Mouse (Mus musculus) telencephalon, adult 2 months (tissue): Measurements from ENCODE around the gene Dgkz.
A peak's percentile ranks its signal among the peaks of the same experiment; 100 is the strongest.

Experiments used
- DNase-seq: peaks from one replicate; pipeline ENCODE4 v3.0.0-alpha.2; 2011; ENCODE audit warnings: low read depth, low spot score

The Dgkz gene

GRCm38 (mm10) chr2:91934826-91935525 lies 40.7 kb downstream of the Dgkz start:
- DNase-seq: no peak

DNA sequence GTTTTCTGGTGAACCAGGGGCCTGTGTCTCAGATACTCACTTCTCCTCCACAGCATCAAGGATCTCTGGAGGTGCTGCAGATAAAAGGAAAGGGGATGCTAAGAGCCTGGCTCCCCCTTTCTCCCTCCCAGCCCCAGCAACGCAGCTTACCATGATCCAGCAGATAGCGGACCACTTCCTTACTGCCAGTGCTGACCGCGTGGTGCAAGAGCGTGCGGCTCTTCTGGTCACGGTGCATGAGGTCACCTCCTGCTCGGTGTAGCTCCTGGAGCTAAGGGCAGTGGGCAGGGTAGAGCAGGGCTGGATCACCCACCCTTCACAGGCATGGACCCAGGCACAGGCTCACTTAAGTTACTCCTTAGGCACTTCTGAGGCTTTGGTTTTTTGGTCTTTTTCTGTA lies 41.6 kb downstream of the Dgkz start:
- DNase-seq: no peak

GRCm38 (mm10) chr2:91933471-91933870 lies 42.2 kb downstream of the Dgkz start:
- DNase-seq: no peak

DNA sequence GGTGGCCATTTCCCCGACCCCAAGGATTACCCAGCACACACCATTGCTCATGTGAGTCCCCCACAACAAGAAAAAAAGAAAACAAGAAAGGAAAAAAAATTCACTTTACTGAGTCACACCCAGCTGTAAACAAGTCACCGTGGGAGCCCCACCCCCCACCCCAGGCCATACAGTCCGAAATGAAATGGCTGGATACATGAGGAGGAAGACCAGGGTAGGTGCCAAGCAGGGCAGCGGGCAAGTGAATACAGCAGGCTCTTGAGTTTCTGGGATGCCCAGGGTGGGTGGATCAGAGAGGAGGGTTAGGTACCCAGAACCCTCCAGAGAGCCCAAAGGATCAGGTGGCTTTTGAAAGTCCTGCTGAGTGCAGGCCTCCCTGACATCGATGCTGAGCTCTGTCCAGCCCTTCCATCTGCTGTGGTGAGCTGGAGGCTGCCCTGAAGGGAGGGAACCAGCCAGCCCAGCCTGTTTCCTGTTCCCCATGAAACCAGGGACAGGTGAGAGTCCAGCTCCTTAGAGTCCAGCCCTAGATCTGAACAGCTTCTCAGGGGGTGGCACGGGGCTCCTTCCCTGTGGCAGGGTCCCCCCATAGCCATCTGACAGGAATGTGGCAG lies 42.8 kb downstream of the Dgkz start:
- DNase-seq: no peak

DNA sequence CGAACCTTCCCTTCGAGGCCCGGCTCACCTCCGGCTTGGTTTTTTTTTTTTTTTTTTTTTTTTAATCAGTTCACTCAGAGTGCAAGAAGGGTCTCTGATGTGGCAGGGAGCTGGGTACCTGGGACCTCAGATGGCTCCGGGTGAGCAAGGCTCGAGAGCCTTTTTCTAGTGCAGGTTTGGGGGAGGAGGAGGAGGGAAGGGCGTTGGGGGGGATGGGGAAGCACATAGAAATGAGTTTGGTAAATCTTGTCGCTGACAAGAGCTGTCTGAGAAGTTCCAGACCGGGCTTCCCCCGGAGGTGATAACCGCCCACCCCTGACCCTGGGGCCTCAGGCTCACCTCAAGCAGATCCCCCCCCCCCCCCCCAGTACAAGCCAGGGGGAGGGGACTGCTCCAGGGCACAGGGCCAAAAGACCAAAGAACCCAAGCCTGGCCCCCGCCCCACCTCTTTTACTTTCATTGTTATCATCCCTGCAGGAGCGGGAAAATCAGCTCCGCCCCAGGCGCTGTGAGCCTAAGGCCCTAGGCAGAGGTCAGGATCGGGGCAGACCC lies 43.4 kb downstream of the Dgkz start, which contains the start of gene Mdk:
TSS of gene Mdk (minus strand) at position 138 of the 552 bp plus-strand sequence.
- DNase-seq: no peak

DNA sequence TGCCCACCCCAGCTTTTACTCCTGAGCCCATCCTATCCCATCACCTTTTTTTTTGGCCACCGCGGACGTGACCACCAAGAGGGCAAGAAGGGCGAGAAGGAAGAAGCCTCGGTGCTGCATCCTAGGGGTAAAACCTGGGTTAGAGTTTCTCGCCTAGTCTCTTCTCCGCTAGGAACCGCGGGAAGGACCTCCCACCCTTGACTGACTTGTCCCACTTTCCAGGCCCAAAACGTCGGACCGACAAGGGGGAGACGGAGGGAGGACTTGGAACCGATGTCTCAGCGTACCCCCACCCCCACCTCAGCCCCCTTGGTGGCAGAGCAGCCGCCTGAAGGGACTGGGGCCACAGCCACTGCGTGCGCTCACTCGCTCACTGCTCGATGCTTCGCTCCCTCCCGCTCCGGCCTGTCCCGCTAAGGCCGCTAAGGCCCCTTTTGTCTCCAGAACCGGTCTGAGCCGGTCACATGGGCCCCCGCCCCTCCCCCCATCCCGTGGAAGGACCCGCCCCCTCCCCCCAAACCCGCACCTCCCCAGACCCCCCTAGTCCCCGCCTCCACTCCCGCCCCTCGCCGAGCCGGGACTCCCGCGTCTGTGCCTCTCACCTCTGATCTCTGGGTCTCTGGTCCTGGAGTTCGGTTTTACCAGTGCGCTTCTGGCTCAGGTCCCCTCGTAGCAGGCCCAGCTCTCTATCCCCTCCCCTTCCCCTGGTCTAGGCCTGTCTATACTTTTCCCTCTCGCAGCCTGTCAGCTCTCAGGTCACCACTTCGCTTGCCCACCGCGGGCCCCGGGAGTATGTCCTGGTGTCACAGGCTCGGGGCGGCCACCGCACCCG lies 44.1 kb downstream of the Dgkz start:
- no peak for DNase-seq

DNA sequence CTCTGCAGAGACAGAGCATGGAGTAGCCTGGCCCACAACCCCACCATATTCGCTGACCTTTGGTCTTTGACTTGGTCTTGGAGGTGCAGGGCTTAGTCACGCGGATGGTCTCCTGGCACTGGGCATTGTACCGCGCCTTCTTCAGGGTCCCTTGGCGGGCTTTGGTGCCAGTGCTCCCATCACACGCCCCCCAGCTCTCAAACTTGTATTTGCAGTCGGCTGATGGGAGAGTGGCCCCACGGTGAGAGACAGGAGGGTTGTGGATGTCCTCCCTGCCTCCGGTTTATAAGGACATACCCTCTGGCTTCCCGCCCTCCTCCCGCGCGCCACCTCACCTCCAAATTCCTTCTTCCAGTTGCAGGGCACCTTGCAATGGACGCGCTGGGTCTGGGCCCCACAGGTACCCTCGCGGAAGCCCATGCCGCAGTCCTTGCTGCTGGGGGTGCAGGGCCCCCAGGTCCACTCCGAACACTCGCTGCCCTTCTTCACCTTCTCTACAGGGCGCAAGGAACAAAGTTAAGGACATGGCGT lies 44.8 kb downstream of the Dgkz start:
- DNase-seq: no peak

- no peak for DNase-seq
Measured at GRCm38 (mm10) chr2:91929936-91930335, 45.7 kb downstream of the Dgkz start.

DNA sequence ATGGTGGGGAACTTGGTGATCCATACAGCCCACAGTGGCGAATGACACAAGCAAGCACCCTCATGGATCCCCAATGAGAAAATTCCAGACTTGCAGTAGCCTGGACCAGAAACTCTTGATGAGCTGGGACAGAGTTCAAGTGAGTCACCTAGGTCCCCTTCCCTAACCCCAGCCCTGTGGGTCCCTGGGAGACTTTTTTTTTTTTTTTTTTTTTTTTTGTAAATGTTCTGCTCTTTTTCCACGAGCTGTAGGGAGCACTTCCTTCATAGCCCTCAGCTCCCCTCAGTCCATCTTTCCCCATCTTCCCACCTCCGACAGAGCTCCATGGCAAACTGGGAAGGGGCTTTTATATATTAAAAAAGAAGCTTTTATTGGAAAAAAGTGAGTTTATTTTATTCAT lies 46.2 kb downstream of the Dgkz start:
- no peak for DNase-seq

DNA sequence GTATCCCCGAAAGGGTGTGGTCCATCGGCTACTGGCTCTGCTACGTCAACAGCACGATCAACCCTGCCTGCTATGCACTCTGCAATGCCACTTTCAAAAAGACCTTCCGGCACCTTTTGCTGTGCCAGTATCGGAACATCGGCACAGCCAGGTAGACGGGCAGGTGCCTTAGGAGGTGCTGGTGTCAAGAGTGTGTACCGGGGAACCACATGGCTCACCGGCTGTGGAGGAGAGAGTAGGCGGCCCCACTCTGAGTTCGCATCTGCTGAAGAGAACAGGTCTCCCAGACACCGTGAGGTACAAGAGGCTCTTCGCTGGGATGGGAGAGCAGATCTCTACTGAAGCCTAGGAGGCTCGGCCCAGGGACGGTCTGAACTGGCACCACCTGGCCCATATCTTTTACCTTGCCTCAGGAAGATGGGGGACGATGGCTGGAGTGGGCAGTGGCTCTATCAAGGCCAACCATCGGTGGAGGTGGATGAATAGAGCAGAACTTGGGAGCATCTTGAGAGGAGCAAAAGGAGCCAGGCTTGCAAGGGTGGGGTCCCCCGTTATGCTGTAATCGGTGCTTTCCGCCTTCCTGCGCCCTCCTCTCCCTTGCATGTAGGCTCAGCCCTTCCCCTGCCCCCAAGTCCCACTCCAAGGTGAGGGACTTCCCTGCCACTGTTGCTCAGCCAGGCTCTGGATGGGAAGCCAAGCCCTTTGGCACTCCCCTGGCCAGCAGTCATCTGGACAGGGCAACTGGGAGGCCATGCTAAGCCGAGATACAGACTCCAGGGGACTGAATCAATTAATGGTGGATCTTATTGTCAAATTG lies 46.9 kb downstream of the Dgkz start:
- no peak for DNase-seq

DNA sequence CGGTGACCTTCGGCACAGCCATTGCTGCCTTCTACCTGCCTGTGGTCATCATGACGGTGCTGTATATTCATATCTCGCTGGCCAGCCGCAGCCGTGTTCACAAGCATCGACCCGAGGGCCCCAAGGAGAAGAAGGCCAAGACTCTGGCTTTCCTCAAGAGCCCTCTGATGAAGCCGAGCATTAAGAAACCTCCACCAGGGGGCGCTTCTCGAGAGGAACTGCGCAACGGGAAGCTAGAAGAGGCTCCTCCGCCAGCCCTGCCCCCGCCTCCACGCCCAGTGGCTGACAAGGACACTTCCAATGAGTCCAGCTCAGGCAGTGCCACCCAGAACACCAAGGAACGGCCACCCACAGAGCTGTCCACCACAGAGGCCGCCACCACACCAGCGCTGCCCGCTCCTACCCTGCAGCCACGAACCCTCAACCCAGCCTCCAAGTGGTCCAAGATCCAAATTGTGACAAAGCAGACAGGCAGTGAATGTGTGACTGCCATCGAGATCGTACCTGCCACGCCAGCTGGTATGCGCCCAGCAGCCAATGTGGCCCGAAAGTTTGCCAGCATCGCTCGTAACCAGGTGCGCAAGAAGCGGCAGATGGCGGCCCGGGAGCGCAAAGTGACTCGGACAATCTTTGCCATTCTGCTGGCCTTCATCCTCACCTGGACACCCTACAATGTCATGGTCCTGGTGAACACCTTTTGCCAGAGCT lies 47.7 kb downstream of the Dgkz start:
- no peak for DNase-seq

- no peak for DNase-seq
Measured at GRCm38 (mm10) chr2:91926949-91927348, 48.7 kb downstream of the Dgkz start, which contains the start of gene Chrm4. Gene Chrm4, plus strand, starts transcription at chr2:91927249.

GRCm38 (mm10) chr2:91925442-91925841 lies 50.2 kb downstream of the Dgkz start:
- DNase-seq: peak; percentile 72

DNA sequence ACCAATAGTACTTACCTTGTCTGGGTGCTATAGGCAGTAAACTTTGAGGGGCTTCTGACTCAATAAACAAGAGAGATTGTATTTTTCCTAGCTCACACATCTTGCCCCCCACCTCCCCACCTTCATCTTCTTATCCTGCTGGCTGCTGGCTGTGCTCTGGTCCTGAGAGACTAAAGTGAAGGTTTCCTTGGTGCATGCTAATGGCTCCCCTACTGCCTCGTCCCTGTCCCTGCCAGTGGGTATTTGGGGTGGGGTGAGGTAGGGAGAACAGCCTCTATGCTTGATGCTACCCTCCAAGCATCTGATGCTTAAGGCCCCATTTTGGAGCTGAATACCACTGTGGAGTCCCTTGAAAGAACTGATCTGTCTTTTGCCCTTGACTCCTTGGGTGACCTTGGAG lies 50.9 kb downstream of the Dgkz start:
- DNase-seq: no peak

DNA sequence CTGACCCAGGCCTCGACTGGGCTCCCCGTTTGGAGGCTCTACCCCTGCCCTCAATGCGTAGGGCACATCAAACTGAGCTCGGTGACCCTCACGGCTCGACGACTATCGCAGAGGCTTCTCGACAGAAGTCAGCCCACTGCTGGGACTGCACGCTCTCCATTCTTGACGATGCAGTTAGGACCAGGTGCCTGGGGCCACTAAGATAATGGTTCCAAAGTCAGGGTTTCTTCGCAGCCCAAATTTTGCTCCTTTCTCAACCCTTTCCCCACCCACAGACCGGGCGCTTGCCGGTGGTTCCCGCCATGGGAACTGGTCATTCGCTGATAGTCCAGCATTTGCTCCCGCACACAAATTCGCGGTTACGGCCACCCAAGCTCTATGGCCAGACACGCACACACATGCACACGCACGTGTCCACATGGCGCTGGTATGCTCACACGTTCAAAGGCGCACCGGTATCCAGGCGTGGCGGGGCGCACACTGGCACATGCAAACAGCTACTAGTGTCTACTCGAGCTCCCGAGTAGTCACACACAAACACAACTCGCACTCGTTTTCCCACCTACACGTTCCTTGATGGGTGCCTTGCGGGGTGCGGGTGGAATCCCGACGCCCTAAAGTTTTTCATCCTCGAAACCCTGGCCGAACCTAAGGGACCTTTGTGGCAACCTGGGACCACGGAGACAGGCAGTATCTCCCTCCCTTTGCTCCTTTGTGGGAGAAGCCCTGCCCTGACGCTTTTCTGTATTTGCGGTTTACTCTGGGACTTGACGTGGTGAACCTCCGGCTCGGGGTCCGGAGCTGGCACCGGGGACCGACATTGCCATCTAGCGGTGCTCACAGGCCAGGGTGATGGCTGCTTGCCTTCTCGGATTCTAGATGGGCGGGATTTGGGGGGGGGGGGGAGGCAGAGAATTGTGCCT lies 52.0 kb downstream of the Dgkz start:
- no peak for DNase-seq

DNA sequence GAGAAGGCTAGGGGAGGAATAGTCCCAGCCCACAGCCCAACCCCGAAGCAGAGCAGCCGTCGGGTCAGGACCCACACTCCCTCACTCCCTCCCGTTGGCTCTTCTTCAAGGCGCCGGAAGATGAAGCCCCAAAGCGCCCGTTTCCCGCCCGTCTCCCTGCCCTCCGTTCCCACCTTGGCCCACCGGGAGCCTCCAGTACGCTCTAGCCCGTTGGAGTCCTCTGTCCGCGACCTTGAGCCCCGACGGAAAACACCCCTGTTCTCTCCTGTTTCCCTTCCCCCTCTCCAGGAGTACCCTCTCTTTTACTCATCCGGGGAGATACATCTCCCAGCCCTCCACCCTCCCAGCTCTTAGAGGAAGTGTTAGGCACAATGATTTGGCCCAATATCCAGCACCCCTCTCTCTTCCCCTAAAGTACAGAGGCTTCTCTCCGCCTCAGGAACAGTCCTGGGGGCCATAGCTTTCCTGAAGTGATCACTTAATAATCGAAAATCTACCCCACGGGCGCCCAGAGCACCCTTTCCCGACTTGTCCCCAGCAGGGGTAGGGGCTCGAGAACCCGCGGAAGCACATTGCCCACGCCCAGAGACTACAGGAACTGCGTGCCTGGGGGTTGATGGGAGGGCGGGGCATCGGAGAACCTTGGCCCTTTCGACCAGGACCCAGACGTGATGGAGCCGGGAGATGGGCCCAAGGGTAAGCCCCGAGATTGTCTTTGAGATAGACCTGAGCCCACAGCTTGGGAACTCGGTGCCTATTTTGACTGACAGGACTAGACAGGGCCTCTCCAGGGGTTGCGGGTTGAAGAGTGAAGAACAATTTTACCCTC lies 52.9 kb downstream of the Dgkz start:
- no peak for DNase-seq

DNA sequence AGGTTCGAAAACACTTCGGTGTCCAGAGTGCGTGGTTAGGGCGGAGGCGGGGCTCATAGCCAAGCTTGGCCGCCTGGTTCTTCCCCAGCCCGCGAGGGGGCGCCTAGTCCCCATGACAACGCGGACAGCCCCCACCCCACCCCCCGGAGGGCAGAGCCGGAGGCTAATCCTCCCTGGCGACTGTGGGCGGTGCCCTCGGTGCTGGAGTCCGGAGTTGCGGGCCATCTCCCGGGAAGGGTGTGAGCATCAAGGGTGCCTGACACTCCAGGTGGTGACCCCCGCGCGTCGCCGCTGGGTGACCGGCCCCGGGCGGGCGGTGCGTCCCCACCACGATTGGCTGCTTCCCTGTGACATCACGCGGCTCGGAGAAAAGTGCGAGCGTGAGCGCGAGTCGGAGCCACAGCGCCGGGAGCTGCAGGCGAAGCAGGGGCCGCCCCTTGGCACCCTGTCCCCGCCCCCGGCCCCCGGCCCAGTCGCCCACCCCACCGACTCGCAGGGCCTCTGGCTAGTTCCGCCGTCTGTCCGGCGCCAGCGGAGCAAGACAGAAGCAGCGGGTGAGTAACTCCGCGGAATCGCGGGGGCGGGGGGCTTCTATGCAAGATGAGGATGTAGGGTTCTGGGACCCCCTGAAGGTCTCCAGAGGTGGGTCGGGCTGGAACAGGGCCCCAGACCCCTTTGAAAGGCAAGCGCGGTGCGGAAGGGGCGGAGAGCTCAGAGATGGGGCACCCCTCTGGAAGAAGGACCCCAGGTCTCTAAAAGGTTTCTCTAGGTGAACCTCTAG lies 53.7 kb downstream of the Dgkz start:
- no peak for DNase-seq
